ENCODE assay signal across 8 mouse cellular contexts in the genomic region with DNA sequence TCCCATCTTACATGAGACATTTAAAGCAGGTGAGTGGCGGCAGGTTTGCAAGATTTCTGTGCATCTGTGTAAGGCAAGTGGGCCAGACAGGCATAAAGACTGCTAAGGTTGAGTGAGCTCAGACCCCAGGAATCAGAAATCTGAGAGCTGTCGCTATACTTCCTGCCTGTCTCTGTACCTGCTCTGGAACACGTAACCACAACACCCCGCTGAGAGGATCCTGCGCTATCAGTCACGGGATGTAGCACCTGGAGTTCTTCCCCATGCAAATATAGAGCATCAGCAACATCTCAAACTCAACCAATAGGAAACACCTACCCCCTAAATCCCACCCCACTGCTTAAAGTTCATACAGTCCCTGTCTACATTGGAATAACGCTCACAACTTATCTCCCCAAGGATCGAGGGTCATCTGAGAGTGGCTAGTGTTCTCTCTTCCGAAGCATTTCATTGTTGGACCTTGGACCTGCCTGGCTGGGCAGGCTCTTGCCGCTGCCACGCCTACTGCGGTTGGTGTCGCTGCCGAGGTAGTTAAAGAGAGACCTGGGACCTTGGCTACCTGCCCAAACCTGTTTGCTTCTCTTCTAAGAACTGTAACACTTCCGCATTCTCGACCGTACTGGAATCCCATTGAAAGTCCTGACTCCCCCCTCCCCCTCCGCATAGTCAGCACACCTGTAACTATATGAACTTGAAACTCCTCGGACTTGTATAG. TPM values are rescaled to one million over a fixed set of nuclear protein-coding genes. Genes with fewer than 3 reads are reported as not detected.
DNase-seq lines count a peak whose midpoint lies in the region; ATAC-seq and TF ChIP-seq lines count a peak whose summit lies in the region.

No protein-coding gene starts in this region.

- no peak for ATAC-seq in hindbrain, embryonic 14.5 days (ENCODE audit: low FRiP score)
- peak; percentile 74 for ATAC-seq in embryonic facial prominence, embryonic 14.5 days (ENCODE audit: low read depth)
- ATAC-seq in kidney, postnatal 0 days (replicated peaks; ENCODE audit: low FRiP score, low read depth): peak; percentile 88

- no peak for DNase-seq in hindbrain, embryonic 10.5 days (ENCODE audit: low spot score)
- no peak for DNase-seq in hindbrain, embryonic 14.5 days (ENCODE audit: low spot score)
- peak; percentile 94 for DNase-seq in embryonic facial prominence, embryonic 14.5 days (ENCODE audit: low spot score)
- peak; percentile 78 for DNase-seq in kidney, postnatal 0 days (ENCODE audit: low spot score)
- DNase-seq in lung, postnatal 14 days: peak; percentile 83
- peak; percentile 67 for DNase-seq in thymus, postnatal 14 days
- no peak for DNase-seq in gastrocnemius, postnatal 4 days (ENCODE audit: low spot score in 2 of 2)
- no peak for DNase-seq in left cerebral cortex, postnatal 25 days (ENCODE audit: low spot score in 2 of 2)

- TF ChIP-seq CTCF in kidney, postnatal 0 days (IDR thresholded peaks at IDR 0.05; ENCODE audit: low read depth): peak; percentile 16; the same call in 1 of the 2 replicates

- no peaks in the 10 kb centered on the region for H3K9me3 ChIP-seq in hindbrain, embryonic 10.5 days
- no peaks in the 10 kb centered on the region for H3K9me3 ChIP-seq in hindbrain, embryonic 14.5 days (ENCODE audit: control insufficient read depth, low read length)
- H3K9me3 ChIP-seq in embryonic facial prominence, embryonic 14.5 days (ENCODE audit: control insufficient read depth, low read length): no peaks in the 10 kb centered on the region
- H3K9me3 ChIP-seq in kidney, postnatal 0 days (replicated peaks; ENCODE audit: low read length): no peaks in the 10 kb centered on the region

- intact Hi-C loops in left cerebral cortex, postnatal 25 days (cut with DNase I): no loop called here

- WGBS in hindbrain, embryonic 10.5 days: 17% methylated on average over 19 of the region's 19 CpGs
- WGBS in hindbrain, embryonic 14.5 days: 22% methylated on average over 19 of the region's 19 CpGs
- 13% methylated on average over 19 of the region's 19 CpGs for WGBS in embryonic facial prominence, embryonic 14.5 days
- WGBS in kidney, postnatal 0 days: 10% methylated on average over 19 of the region's 19 CpGs

- H3K4me3 ChIP-seq in hindbrain, embryonic 10.5 days: 0 out of 2 replicates have a peak overlapping the region, but pooled peaks have one; percentile 20
- no peak overlapping the region for H3K4me3 ChIP-seq in hindbrain, embryonic 14.5 days (replicated peaks; ENCODE audit: low read length)
- peak overlapping the region; percentile 14; the same call in 1 of the 2 replicates for H3K4me3 ChIP-seq in embryonic facial prominence, embryonic 14.5 days (ENCODE audit: low read depth, low read length)
- H3K4me3 ChIP-seq in kidney, postnatal 0 days (replicated peaks; ENCODE audit: low read depth, low read length): no peak overlapping the region

- no peak overlapping the region for H3K27ac ChIP-seq in hindbrain, embryonic 10.5 days
- H3K27ac ChIP-seq in hindbrain, embryonic 14.5 days: no peak overlapping the region
- H3K27ac ChIP-seq in embryonic facial prominence, embryonic 14.5 days (replicated peaks; ENCODE audit: low read depth, low read length): no peak overlapping the region
- H3K27ac ChIP-seq in kidney, postnatal 0 days: peak overlapping the region; percentile 74

- peaks cover 7% of the 10 kb centered on the region for H3K4me1 ChIP-seq in hindbrain, embryonic 10.5 days (replicated peaks)
- no peaks in the 10 kb centered on the region for H3K4me1 ChIP-seq in hindbrain, embryonic 14.5 days (replicated peaks; ENCODE audit: control insufficient read depth, insufficient read depth, low read length)
- no peaks in the 10 kb centered on the region for H3K4me1 ChIP-seq in embryonic facial prominence, embryonic 14.5 days (ENCODE audit: control insufficient read depth, insufficient read depth, low read length)
- no peaks in the 10 kb centered on the region for H3K4me1 ChIP-seq in kidney, postnatal 0 days (replicated peaks; ENCODE audit: insufficient read depth, low read length)

- no peak overlapping the region for H3K4me2 ChIP-seq in hindbrain, embryonic 14.5 days (replicated peaks)
- H3K4me2 ChIP-seq in embryonic facial prominence, embryonic 14.5 days (ENCODE audit: low read depth, low read length): peak overlapping the region; percentile 47
- H3K4me2 ChIP-seq in kidney, postnatal 0 days (ENCODE audit: low read length): peak overlapping the region; percentile 37

- no peaks in the 10 kb centered on the region for H3K36me3 ChIP-seq in hindbrain, embryonic 10.5 days
- no peaks in the 10 kb centered on the region for H3K36me3 ChIP-seq in hindbrain, embryonic 14.5 days (replicated peaks; ENCODE audit: control insufficient read depth, insufficient read depth)
- no peaks in the 10 kb centered on the region for H3K36me3 ChIP-seq in embryonic facial prominence, embryonic 14.5 days (ENCODE audit: control insufficient read depth, insufficient read depth, low read length)
- no peaks in the 10 kb centered on the region for H3K36me3 ChIP-seq in kidney, postnatal 0 days (ENCODE audit: insufficient read depth, low read length)

- H3K27me3 ChIP-seq in hindbrain, embryonic 10.5 days (ENCODE audit: insufficient read depth, poor library complexity, severe bottlenecking): peaks cover 11% of the 10 kb centered on the region
- H3K27me3 ChIP-seq in hindbrain, embryonic 14.5 days (ENCODE audit: control insufficient read depth, insufficient read depth, low read length): no peaks in the 10 kb centered on the region
- H3K27me3 ChIP-seq in embryonic facial prominence, embryonic 14.5 days (replicated peaks; ENCODE audit: control insufficient read depth, insufficient read depth, low read length): no peaks in the 10 kb centered on the region
- H3K27me3 ChIP-seq in kidney, postnatal 0 days (ENCODE audit: insufficient read depth, low read length): no peaks in the 10 kb centered on the region

- no peak overlapping the region for H3K9ac ChIP-seq in hindbrain, embryonic 14.5 days
- no peak overlapping the region for H3K9ac ChIP-seq in embryonic facial prominence, embryonic 14.5 days (ENCODE audit: low read depth, low read length)
- no peak overlapping the region for H3K9ac ChIP-seq in kidney, postnatal 0 days (ENCODE audit: low read depth, low read length)

RNA-seq across cellular contexts. Expression of gene Skp1a, which starts 7.7 kb away (rescaled TPM):
- polyA plus RNA-seq in hindbrain, embryonic 10.5 days (2016; fragmentation: Nextera tagmentation; extraction: Ambion mirVana): 905 and 976 TPM in 2 replicates
- 1,059 and 1,060 TPM in 2 replicates for polyA plus RNA-seq in hindbrain, embryonic 14.5 days (2014; fragmentation: Nextera tagmentation; extraction: Ambion mirVana)
- 737 and 739 TPM in 2 replicates for polyA plus RNA-seq in embryonic facial prominence, embryonic 14.5 days (2014; fragmentation: Nextera tagmentation; extraction: Ambion mirVana)
- polyA plus RNA-seq in kidney, postnatal 0 days (2015; fragmentation: Nextera tagmentation; extraction: Ambion mirVana): 917 and 950 TPM in 2 replicates
- 100 to 1,000 TPM; 234 to 243 TPM for total RNA-seq in gastrocnemius, postnatal 4 days (2021)
- total RNA-seq in left cerebral cortex, postnatal 25 days (2021): 100 to 1,000 TPM; 480 to 513 TPM

RNA-seq across cellular contexts. Expression of gene Olfr1371, which starts 10.3 kb away (rescaled TPM):
- not detected in 2 replicates for polyA plus RNA-seq in hindbrain, embryonic 10.5 days (2016; fragmentation: Nextera tagmentation; extraction: Ambion mirVana)
- not detected in 2 replicates for polyA plus RNA-seq in hindbrain, embryonic 14.5 days (2014; fragmentation: Nextera tagmentation; extraction: Ambion mirVana)
- not detected in 2 replicates for polyA plus RNA-seq in embryonic facial prominence, embryonic 14.5 days (2014; fragmentation: Nextera tagmentation; extraction: Ambion mirVana)
- not detected in 2 replicates for polyA plus RNA-seq in kidney, postnatal 0 days (2015; fragmentation: Nextera tagmentation; extraction: Ambion mirVana)
- not detected for total RNA-seq in gastrocnemius, postnatal 4 days (2021)
- not detected for total RNA-seq in left cerebral cortex, postnatal 25 days (2021)

RNA-seq across cellular contexts. Expression of gene Tcf7, which starts 58.7 kb away (rescaled TPM):
- 9.3 and 10.8 TPM in 2 replicates for polyA plus RNA-seq in hindbrain, embryonic 10.5 days (2016; fragmentation: Nextera tagmentation; extraction: Ambion mirVana)
- polyA plus RNA-seq in hindbrain, embryonic 14.5 days (2014; fragmentation: Nextera tagmentation; extraction: Ambion mirVana): 6.9 and 7.2 TPM in 2 replicates
- polyA plus RNA-seq in embryonic facial prominence, embryonic 14.5 days (2014; fragmentation: Nextera tagmentation; extraction: Ambion mirVana): 17.8 and 27.7 TPM in 2 replicates
- polyA plus RNA-seq in kidney, postnatal 0 days (2015; fragmentation: Nextera tagmentation; extraction: Ambion mirVana): 14.6 and 16.0 TPM in 2 replicates
- total RNA-seq in gastrocnemius, postnatal 4 days (2021): 1 to 10 TPM; 2.5 to 4.1 TPM
- total RNA-seq in left cerebral cortex, postnatal 25 days (2021): 1 to 10 TPM; 3.5 to 4.1 TPM

Comparison
In these comparisons a context has a peak if more than half of its experiments do, and no peak if none do; other contexts are left out.
1. H3K4me3 ChIP-seq: peak in hindbrain, embryonic 10.5 days (single experiment) and embryonic facial prominence, embryonic 14.5 days (single experiment); none in hindbrain, embryonic 14.5 days (single experiment) and kidney, postnatal 0 days (single experiment).
2. DNase-seq: peak in embryonic facial prominence, embryonic 14.5 days (single experiment), kidney, postnatal 0 days (single experiment), lung, postnatal 14 days (single experiment) and thymus, postnatal 14 days (single experiment); none in hindbrain, embryonic 10.5 days (single experiment), hindbrain, embryonic 14.5 days (single experiment), gastrocnemius, postnatal 4 days (0 of 2) and left cerebral cortex, postnatal 25 days (0 of 2).